Mouse (Mus musculus) right cerebral cortex, postnatal 36 days (tissue): ENCODE results near the gene Wsb1.
A peak's percentile ranks its signal among the peaks of the same experiment; 100 is the strongest.

ENCODE experiments used
- DNase-seq, 2 experiments: peaks; one replicate each; pipeline ENCODE4 v3.0.0; 2022; ENCODE audit warnings: low spot score in 2 of 2, mixed read lengths in 1 of 2

Wsb1 gene

GRCm38 (mm10) chr11:79215539-79215938 is 38.9 kb downstream of the Wsb1 start:
- DNase-seq, result no peak

DNA sequence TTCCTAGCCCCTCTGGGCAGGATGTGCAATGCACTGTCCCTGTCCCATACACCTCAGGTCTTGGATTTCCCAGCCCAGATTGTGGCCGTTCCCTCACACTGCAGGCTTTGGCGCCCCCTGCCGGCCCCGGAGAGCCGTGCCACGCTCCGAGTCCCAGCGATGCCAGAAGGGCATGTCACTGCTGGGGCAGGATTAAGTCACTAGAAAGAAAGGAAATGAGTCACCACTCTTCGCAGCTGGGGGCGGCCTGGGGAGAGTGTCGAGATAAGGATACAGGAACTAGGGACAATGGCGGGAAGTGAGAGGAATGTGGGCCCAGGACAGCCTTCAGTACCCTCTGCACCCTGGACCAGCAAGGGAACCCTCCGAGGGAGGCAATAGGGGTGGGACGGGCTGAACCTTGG is 40.5 kb downstream of the Wsb1 start:
- peak; percentile 67 to 76 for DNase-seq

DNA sequence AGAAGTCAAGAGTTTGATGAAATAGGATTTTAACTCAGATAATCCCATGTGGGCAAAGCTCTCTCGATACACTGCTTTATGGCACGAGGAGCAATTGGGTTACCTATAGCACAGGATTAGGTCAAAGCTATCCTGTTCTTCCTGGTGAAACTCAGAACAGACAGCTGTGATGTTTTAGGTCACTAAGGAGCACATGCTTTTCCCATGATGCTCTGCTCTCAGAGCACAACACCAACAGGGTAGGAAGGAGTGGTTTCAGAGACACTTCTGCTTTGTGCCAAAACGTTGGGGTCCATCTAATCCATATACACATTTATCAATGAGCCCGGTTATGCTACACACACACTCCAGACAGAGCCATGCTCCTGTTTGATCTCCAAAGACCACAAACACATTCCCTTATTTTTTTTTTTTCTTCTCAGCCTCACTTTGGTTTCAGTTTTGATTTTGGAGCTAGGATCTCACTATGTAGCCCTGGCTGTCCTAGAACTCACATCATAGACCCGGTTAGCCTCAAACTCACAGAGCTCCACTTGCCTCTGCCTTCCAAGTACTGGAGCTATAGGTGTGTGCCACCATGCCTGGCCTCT is 44.5 kb downstream of the Wsb1 start:
- no peak for DNase-seq

DNA sequence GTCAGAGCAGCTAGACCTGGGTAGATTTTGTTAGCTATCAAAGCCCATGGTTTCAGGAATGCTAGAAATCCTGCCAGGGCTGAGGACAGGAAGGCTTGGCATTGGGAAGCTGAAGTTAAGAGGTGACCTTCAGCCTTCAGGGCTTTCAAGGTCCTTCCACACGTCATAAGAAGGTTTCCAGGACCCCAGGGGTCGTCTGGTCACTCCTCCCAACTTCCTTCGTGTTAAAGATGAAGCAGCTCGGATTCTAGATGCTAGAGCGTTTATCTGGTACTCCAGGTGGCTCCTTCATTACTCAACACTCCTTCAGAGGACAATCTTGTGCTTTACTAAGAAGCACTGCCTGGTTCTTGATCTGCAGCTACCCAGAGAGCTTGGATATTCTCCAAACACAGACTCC is 45.4 kb downstream of the Wsb1 start:
- no peak for DNase-seq

DNA sequence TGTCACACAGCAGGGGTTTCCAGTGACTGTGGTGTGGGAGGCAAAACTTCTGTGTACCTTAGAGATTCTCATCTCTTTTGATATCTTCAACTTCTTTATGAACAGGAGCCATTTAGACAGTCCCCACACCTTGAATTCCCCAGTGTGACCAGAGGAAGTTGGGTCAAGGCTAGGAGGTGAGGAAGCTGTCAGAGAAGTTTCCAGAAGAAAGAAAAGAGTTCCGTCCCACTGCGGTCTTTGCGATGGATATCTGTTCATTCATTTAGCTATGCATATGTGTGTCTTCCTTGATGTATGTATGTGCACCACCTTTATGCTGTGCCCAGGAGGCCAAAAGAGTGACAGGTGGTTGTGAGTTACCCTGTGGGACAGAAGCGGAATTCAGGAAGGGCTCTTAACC is 46.0 kb downstream of the Wsb1 start:
- no peak for DNase-seq

DNA sequence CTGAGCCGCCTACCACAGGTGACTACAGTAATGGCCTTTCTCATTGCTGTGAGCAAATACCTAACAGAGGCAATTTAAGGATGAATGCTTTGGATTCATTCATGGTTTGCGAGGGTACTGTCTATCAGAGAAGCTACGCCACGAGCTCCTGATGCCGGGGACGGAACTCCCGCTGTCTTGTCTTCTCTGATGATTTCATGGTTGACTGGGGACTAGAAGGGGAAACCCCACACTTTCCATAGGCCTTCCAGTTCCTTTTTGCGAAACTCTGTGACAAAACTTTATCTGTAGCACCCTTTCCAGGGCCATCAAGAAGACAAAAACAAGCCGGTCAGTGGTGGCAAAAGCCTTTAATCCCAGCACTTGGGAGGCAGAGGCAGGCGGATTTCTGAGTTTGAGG is 46.8 kb downstream of the Wsb1 start:
- no peak for DNase-seq

GRCm38 (mm10) chr11:79204444-79204843 is 50.0 kb downstream of the Wsb1 start:
- no peak for DNase-seq

DNA sequence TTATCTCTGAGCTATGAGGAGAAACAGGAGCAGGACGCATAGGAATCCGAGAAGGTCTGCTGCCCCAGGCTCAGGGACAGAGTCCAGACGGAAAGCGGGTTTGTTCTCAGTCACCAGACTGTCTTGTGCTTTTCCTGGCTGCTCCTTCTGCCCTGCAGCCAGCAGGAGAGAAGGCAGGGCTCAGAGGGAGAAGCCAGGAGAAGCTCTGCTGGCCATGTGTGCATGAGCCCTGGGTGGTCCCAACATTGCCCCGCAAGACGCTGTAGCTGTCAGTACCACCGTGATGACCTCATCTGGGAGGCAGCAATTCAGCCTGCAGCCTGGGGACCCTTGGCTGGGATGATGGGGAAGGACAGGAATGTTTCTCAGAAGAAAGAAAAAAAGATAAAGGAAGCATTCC is 54.0 kb downstream of the Wsb1 start:
- DNase-seq, result no peak

- DNase-seq, result no peak
Observed at GRCm38 (mm10) chr11:79198562-79198961, 55.9 kb downstream of the Wsb1 start.

DNA sequence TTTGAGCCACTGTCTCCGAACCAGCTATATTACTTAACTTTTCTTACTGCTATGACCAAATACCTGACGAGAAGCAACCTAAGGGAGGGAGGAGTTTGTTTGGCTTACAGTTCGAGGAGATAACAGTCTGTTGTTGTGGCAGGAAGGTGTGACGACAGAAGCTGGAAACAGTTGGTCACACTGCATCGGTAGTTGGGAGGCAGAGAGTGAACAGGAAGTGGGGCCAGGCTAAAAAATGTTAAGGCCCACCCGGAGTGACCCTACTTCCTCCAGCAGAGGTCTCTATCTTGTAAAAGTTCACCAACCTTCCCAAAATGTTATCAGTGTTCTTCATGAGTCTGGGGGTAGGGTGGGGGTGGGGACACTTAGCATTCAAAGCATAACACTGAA is 56.6 kb downstream of the Wsb1 start:
- DNase-seq, result no peak

DNA sequence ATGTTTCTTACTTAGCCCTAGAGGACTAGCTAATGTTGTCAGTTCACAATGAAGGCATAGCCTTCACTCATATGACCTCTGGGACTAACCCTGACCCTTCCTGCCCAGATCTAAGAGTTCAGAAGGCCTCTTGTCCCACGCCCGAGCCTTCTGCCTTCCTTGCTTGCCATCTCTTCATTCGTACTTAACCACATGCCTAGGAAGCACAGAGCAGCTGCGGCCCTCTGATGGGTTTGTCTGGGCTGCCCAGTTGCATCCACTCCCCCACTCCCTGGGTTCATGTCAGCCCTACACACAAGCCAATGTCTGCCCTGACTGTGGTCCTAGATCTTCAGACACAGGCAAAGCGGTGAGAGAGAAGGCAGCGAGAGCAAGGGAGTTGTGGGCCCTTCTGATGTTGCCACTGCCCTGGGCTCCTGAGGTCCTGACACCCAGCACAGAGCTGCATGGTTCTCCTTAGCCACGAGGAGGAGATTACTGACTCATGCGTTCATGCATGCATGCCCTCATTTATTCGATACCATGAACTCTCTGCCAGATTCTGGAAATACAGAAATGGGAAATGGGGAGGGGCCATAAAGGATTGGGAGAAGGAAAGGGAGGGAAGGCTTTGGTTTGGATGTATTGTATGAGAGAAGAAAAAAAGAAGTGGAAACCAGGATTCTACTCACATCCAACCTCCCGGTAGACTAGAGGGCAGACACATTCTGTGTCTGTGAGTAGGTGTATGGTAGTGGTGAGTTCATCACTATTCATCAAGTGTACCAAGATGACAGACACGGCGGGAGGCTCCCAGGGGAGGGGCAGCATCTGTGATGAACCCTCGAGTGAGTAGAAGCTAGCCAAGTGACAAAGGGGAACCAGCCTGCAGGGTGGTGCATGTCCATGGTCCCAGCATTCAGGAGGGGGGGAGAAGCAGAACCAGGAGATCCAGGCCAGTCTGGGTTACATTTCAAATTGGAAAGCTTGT is 57.3 kb downstream of the Wsb1 start:
- no peak for DNase-seq

DNA sequence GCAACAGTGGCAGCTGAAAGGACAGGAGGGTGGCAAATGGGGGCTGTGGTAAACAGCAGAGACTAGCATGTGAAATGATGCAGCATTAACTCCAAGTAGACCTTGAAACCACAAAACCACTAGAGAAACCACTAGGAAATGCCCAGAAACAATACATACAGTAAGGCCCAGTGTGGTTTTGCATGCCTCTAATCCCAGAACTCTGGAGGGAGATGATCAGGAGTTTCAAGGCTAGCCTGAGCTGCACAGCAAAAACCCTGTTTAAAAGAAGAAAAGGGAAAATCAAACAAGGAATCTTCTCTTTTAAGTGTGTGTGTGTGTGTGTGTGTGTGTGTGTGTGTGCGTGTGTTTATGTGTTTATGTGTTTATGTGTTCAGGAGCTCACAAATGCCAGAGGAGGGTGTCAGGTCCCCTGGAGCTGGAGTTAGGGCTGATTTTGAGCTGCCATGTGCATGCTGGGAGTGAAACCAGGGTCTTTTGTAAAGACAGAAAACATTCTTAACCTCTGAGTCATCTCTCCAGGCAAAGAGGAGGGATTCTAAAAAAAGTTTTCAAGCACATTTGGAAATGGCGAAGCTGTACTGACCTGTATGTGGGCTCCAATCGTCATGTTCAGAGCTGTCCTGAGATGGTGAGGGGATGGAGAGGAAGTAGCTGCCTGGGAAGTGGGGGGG is 58.1 kb downstream of the Wsb1 start:
- no peak for DNase-seq

- DNase-seq, result no peak
Observed at GRCm38 (mm10) chr11:79192176-79192575, 62.3 kb downstream of the Wsb1 start.

- peak in 1 of 2 experiments; percentile 51 for DNase-seq
Observed at GRCm38 (mm10) chr11:79191214-79191613, 63.3 kb downstream of the Wsb1 start.

DNA sequence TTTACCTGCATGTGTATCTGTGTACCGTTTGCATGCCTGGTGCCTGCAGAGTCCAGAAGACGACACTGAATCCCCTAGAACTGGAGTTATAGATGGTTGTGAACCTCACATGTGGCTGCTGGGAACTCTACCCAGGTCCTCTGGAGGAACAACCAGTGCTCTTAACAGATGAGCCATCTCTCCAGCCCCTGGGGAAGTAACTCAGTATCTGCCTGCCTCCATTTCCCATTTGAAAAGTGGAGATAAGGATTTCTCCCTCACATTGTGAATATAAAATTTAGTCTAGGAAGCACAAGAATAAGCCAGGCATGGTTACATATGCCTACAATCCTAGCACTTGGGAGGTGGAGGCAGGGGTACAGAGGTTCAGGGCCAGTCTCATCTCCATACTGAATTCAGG is 64.2 kb downstream of the Wsb1 start:
- no peak for DNase-seq
